Mouse (Mus musculus) frontal cortex, postnatal 25 days (tissue): ENCODE results near the gene Ppp1r1c.

Experiments
- DNase-seq, 2 experiments: peaks; one replicate each; pipeline ENCODE4 v3.0.0; 2022; ENCODE audit warnings: low spot score in 2 of 2

Ppp1r1c gene

DNA sequence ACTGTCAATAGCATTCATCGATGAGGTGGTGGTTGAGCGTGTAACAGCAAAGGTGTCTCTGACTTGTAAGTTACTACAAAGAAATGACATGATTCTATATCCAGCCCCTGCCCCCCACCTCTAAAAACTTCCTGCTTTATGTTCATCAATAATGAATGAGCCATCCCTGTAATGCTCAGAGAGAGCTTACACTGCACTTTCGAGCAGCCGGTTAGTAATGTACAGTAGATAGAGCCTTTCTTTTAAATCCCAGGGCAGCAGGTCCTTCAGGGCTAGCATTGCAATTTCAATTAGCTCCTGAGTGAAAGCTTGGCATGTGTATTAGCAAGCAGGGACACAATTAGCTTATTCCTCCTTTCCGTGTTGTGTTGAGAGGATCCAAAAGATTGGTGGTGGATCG, at the start of gene Ppp1r1c:
TSS of gene Ppp1r1c (plus strand) at position 206 of the 400 bp plus-strand sequence.
- no peak for DNase-seq

DNA sequence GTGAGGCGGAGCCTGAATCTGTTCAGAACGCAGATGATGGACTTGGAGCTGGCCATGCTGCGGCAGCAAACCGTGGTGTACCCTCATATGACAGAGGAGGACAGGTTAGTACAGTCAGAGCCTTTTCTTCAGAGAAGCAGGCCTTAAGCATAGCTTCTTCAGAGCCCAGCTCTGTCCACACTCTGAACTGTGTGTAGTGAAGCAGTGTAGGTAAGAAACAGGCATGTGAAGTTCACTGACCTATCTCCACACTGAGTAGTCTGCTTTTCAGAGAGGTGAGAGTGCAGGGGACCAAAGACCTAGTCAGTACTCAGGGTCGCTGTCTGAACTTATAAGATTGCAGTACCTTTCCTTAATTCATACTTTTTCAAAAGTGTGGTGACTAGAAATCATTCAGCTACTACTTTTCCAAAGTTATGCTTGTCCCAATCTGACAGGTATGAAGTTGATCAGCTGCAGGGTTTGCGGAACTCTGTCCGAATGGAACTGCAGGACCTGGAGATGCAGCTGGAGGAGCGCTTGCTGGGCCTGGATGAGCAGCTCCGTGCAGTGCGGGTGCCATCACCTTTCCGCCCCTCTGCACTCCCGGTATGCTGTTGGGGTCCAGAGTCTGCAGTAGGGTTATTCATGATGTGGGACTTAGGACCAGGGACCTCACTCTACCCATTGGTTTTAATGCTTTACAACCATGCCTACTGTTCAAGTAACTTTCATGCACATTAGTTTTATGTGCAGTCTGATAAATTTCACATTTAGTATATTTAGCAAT, 47.0 kb upstream of the Ppp1r1c start:
- no peak for DNase-seq

DNA sequence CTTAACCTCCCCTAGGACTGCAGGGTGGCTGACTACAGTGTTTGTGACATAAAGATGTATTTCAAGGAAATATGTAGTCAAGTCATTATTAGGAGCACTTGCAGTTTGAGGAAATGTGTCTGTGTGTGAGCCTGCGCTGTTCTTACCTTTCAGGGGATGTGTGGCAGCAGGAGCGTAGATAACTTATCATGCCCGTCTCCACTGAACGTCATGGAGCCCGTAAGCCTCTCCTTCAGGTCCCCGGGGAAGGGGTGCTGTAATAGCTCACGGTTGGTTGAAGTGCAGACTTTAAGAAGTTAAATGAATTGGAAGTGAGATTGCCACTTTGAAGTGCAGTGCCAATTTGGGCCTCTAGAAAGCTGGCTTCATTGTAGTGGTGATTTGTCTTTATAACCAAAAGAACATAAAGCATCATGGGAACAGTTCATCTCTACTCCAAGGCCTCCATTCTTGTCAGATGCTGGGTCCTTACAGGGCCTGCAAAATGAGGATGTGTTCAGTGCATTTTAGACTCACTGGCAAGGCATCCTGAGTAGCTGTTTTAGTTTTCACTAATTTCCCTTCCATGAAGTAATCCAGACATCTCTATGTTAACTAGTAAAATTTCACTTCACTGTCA, 46.0 kb upstream of the Ppp1r1c start:
- DNase-seq, result no peak

DNA sequence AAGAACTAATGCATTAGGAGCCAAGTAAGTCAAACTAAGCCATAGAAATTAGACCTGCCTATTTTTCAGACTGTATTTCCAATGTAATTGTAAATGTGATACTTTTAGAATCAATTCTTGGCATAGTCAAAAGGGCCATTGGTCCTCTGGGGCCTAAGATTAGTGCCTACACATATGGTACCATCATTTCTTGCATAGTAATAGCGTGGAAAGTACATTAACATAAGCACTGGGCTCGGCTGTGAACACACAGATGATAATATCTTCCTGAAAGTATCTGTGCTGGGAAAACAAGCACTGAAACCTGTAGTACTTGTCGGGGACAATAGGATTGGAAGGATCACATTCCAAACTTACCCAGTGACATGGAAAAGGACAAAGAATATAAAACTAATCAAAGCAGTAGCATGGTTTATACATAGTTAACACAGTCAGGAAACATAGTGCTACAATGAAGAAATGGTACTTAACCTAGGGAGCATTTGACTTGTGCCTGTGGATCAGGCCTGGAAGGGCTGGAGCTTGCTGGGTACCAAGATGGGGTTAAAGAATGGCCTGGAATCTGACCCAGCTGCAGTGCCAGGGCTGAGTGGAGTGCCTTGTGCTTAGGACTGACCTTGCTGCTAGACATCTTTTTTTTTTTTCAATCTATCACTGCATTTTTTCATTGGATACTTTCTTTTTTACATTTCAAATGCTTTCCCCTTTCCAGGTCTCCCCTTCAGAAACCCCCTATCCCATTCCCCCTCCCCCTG, 42.9 kb upstream of the Ppp1r1c start:
- no peak for DNase-seq

DNA sequence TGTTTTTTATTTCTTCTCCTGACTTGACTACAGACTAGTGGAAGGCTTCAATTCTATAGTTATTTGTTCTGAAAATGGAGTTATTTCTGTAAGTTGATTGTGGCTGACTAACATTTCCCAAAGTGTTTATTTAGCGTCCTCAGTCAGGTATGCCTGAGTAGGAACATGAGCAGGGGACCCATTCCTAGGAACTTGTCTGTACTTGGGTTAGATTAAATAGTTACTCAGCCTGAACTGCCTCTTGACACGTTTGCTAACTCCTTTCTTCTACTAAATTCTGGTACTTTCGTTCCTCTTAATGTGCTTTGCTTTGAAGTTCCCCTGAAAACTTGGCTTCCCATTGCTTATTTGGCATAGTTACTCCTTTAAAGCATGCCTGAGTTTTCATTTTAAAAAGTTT, 42.1 kb upstream of the Ppp1r1c start:
- DNase-seq, result no peak

DNA sequence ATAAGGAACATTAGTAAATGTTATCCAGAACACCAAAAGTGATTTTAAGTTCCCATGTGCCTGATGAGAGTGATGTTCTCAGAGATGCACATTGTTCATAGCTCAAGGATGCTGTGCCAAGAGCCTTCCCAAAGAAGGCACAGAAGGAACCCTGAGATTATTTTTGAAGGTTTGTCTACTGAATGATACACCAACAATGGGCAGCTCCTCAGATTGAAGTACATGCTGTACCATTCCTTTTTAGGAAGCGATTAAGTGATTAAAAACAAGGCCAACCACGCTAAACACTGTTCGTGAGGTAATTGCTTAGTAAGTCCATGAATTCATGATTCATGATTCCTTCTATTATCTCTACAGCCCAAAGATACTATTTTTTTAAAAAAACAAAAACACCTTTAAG, 32.3 kb upstream of the Ppp1r1c start:
- DNase-seq, result no peak

DNA sequence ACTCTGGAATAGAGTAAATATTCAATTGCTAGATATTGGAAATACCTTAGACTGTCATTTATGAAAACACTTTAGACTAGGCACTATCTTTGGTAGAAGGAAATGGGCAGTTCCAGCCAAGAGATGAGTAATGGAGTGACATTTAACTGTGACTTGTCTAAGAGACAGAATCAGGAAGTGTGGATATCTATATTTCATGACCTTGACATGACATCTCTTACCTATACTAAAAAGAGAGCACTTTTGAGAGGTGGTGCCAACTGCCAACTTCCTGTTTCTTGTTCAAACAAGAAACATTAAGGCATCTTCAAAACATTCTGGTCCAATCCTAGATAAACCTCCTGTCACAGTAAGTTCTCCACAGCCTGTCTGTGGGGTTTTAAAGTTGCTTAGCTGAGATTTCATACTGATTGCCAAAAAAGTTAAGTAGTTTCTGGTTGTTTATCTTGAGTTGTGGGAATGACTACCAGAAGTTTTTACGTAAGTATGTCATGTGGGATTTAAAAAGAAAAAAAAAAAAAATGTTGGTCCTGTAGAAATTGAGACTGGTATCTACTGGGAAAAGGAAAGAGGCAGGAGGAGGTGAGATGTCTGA, 29.8 kb upstream of the Ppp1r1c start:
- no peak for DNase-seq

DNA sequence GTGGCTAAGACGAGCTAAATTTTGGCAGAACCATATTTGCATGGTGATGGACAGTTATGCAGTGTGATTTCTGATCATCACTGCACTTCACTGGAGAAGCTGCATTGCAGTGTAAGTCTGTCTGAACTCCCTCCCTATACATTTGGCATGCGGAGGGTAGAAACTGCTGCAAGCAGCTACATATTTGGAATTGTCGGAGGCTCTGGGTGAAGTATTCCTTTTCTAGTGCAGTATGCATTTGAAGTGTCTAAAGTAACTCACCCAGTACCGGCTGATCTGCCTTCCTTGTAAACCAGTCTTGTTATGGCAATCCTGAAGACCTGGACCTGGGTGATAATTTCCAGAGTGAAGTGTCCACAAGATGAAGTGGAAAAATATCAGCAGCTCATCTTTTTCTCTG, 25.9 kb upstream of the Ppp1r1c start:
- no peak for DNase-seq

DNA sequence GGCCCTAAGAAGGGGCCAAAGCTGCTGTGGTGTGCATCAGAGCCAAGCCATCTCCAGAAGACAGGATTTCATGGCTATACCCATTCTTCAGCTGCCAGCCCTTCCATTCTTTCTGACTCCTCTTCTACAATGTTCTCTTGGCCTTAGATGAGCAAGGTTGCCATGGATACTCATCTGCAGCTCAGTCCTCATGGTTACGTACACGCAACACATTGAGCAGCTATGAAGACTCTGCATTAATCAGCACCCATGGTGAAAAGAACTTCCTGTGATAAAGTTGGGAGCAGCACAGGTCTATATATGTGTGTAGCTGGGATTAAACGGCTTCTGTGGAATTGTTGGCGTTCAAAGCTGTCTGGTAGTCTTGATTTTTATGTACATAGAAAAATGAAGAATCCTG, 24.3 kb upstream of the Ppp1r1c start:
- no peak for DNase-seq

DNA sequence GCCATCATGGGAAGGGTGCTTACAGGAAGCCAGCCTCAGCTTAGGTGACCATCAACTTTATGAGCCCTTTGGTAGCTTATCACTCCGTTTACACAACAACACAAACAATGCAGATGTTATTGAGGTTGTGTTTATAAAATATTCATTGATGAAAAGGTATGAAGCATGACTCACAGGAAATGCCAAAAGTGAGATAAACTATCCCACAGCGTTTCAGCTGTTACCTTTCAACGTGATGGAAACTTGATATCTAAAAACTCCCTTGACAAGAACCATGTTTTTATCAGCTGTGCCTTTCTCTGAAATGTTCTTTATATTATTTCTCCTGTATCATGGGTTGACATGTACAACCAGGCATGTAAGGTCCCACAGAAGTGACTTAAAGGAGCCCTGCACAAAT, 16.7 kb upstream of the Ppp1r1c start:
- no peak for DNase-seq

DNA sequence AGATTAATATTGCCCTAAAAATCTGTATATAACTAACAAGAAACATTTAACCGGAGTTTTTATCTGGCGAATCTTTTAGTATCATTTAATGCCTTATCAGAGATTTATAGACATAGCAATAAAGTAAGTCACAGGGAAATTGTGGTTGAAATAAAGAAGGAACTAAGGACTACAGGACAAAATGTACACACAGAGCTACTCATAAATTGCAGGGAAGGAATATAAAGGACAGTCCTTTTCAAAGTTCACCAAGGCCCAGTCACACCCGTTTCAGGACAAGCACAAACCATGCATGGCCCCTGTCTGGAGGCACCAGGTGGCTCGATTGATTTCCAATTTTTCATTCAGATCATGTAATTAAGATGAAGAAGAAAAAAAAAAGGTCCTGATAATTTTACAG, 12.4 kb upstream of the Ppp1r1c start:
- DNase-seq, result no peak

DNA sequence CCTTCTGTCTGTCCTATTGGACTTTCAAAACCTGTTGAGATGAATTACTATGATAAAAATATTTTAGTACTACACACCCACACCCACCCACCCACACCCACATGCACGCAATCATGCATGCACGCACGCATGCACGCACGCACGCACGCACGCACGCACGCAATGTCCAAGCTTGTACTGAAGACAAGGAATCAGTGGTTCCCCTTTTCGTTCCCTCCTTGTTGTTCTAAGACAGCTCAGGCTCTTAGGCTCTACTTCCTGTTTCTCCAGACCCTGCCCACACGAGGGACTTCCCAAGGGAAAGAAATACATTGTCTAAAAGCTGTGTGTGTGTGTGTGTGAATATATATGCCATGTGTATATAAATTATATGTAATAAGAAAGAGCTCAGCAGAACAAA, 11.6 kb upstream of the Ppp1r1c start:
- no peak for DNase-seq

DNA sequence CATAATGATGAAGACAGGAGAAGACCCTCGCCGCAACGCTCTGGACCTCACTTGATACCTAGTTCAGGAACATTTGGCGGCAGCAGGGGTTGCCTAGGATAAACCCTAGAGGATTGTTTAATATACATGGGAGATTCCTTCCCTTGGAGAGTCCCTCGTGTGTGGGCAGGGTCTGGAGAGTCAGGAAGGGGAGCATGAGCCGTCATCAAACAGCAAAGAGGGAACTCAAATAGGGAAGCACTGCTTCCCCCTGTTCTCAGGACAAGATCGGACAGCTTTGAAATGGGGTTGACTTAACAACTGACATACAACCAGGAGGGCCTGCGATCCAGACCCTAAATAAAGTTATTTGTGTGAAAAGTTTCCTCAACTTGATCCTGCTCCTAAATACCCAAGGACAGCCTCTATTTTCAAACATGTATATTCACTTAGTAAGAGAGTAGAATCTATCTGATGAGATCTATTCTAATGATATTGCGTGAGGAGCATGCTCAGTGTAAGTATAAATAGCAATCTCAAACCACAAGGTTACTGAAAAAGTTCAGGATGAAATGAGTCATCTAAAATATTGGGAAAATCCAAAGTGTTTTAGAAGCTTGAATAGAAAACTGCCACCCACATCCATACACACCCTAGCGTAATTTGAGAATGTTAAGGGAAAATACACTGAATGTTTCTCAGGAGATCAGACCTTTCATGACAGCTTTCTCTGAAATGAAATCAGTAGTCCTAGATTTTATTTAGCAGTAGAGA, 10.9 kb upstream of the Ppp1r1c start:
- no peak for DNase-seq

DNA sequence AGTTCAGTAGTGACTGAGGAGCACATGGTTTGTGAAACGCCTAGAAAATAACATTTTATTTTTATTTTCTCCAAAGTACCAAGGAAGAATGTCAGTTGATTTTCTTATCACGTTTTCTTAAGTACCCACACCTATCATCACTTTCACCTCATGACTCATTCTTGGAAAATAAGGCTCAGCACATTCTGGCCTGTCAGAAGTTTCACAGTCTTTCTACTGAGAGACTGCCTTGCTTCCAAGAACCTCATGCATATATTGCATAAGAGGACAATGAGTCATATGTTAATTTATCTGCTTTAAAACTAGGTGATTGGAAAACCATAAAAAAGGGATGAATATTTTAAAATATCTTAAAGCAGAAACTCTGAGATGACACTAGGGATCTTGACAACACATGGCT, 9.4 kb upstream of the Ppp1r1c start:
- DNase-seq, result no peak

DNA sequence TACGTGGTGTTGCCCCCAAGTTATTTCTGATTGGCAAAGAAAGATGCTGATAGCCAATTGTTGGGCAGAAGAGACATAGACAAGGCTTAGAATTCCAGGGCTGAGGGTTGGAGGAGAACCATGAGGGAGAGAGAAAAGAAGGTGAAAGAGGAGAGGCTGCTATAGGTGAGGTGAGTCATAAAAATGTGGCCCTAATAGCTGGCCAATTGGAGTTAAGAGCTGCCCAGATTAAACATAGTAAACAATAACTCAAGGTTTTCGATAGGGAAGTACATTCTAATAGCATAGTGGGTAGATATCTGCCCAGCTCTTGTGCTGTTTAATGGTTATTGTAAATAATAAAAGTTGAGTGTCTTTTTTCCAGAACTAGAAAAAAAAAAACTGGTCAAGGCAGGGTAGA, 2.8 kb upstream of the Ppp1r1c start:
- no peak for DNase-seq

DNA sequence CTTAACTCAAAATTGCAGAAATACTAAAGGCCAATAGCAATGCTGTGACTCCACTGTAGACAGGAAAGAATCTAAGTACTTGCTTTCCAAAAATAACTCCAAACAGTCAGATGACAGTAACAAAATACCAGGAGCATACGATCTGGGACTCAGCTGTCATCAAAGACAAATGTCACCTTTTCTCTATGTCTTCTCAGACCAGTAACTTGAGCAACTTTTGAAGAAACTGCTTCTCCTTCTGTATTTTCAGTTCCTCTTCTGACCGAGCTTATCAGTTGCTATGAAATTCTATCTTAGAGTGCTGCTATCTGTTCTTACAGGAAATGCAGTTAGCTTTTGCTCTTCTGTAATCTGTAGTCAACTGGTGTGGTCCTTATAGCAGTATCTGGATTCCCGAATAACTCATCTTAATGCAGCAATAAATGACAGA, 6.1 kb downstream of the Ppp1r1c start:
- DNase-seq, result no peak

DNA sequence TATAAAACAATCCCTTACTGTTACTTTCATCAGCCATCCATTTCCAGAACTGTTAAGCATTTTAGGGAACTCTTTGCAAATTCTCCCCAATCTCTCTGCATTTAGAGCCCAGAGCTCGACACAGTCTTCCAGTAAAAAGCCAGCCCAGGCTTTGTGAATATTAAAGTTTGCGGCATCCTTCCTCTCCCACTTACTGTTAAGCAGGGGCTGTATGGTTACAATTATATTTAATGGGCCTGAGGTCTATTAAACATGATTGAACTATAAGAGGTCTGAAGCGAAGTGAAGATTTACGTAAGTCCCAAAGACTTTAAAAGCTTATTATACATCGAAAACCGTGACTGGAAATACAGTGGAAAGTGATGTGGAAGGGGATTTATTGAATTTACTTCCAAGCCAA, 7.2 kb downstream of the Ppp1r1c start:
- DNase-seq, result no peak

DNA sequence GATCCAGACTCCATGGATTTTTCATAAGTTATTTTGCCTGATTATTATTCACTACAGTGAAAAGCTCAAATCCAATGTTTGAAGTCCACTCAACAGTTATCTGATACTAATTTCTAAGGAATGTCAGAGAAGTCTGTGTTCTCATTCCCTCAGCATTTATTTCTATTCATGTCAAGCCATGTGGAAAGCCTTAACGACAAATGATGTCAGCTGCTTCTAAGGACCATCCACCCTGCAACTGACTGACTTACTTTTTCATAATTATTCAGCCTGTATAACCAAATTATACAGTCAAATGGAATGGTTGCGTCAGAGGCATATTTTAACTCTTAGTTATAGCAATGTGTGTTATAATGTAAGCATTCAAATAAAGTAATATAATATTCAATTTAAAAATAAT, 8.3 kb downstream of the Ppp1r1c start:
- DNase-seq, result no peak

DNA sequence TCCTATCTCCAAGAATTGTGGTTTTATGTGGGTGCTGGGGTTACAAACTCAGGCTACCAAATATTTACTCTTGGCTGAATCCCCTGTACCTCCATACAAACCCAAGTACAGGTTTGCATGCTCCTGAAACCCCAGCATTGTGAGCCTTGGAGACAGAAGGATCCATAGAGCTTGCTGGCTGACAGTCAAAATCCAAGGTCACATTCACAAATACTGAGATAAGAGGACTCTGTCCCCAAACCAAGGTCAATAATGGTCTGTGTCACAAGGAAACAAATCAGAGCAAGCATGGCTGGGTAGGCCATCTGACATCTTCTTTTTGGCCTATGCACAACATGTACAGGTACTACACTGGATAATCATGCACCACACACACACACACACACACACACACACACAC, 10.3 kb downstream of the Ppp1r1c start:
- no peak for DNase-seq

DNA sequence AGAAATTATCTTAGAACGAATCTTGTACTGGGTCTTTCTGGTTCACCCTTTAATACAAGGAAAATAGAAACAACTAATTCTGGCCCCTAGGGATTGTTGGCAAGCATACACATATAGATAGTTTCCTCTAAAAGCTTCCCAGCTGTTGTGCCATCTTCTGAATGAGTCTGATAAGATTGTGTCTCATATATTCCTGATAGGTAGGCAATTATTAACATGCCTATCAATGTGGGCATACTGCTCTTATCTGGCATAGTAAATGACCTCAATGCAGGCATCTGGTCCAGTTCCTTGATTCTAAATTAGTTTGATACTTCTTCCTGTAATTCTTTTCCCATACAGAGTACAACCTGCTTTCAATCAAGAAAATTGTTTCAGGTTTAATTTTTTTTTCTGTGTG, 14.8 kb downstream of the Ppp1r1c start:
- no peak for DNase-seq

DNA sequence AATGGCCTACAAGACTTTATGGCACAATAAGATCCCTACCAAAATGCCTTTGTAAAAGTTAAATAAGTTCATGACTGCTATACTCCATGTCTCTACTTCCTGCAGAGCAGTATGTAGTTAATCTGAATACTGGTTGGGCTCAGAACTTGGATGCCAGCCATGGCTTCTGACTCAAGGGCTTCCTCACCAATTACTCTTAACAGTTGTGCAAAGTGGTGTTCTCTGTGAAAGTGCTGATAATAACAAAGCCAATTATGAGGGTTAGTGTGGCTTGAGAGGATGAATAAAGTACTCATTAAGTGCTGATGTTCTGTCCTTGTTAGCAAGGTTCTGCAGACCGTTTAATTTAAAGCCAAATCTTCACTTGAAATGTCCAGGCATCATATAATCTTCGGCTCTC, 31.4 kb downstream of the Ppp1r1c start:
- DNase-seq, result no peak

DNA sequence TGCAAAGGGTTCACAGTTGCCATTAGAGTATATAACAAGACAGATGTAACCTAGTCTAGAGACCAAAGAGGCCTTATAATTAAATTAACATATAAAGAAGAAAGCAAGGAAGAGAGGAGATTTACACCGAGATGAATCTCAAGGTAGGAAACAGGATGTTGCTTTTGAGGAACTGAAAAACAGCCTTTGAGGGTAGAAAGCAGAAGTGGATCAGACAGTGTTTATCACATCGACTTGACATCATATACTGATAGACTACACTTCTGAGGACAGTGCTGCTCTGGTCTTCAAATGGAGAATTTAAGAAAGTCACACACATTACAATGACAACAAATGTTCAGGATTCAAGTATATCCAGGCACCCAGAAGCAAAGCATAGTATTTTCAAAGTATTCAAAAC, 34.4 kb downstream of the Ppp1r1c start:
- no peak for DNase-seq
